Mouse (Mus musculus): ENCODE results near the gene Angptl6. TPM values are rescaled to one million over a fixed set of nuclear protein-coding genes. Genes with fewer than 3 reads are reported as not detected.
A peak's percentile ranks its signal among the peaks of the same experiment; 100 is the strongest.

Gene Angptl6
- polyA plus RNA-seq, 1 experiment from 2014 or later: 7.2 TPM

DNA sequence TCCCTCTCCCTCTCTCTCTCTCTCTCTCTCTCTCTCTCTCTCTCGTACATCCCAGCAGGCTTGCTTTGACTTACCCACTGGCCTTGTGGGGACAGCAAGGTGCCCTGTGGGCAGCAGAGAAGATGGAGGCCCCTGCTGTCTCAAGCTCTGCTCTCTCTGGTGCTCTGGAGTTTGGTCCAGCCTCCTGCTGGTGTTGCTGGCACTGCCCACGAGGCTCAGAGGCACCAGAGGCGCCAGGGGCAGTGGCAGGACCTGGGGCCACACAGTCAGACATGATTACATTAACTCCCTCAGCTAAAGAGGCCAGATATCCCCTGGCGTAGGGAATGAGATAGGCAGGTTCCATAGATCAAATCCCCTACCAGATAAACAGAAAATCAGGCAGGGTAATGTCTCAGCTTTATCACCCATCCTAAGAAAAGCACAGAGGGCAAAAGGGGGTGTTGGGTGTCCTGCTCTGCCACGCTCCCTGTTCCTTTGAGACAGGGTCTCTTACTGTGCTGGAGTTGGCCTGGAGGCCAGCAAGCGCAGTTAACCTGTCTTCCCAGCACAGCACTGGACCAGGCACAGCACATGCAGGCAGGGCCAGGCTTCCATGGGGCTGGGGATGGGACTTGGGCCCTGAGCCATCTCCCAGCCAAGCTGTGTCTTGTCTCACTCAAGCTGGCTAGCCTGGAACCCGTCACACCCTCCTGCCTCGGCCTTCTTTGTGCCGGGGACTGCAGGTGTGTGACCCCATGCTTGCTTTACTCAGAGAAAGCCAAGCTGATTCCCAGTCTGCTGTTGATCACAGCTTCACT, 3.0 kb downstream of the Angptl6 start:
- H3K4me3 ChIP-seq (ENCODE audit: low read depth, low read length): no peak overlapping the region
- ATAC-seq (ENCODE audit: insufficient number of reproducible peaks, insufficient read depth, low FRiP score, low read depth): no peak
- H3K9ac ChIP-seq (replicated peaks; ENCODE audit: low read depth, low read length): no peak overlapping the region
- H3K4me2 ChIP-seq (replicated peaks; ENCODE audit: low read depth, low read length): no peak overlapping the region
- 64% methylated on average over 8 of the region's 9 CpGs for WGBS
- H3K27me3 ChIP-seq (ENCODE audit: control insufficient read depth, insufficient read depth, low read length): no peaks in the 10 kb centered on the region
- 0 out of 2 replicates have a peak, but pooled peaks cover 3% of the 10 kb centered on the region for H3K36me3 ChIP-seq (ENCODE audit: control insufficient read depth, insufficient read depth, low read length)
- peaks cover 10% of the 10 kb centered on the region; the same call in 1 of the 2 replicates for H3K4me1 ChIP-seq (ENCODE audit: control insufficient read depth, insufficient read depth, low read length)
- H3K27ac ChIP-seq (ENCODE audit: low read length): no peak overlapping the region
- no peaks in the 10 kb centered on the region for H3K9me3 ChIP-seq (ENCODE audit: control insufficient read depth, low read depth, low read length)

DNA sequence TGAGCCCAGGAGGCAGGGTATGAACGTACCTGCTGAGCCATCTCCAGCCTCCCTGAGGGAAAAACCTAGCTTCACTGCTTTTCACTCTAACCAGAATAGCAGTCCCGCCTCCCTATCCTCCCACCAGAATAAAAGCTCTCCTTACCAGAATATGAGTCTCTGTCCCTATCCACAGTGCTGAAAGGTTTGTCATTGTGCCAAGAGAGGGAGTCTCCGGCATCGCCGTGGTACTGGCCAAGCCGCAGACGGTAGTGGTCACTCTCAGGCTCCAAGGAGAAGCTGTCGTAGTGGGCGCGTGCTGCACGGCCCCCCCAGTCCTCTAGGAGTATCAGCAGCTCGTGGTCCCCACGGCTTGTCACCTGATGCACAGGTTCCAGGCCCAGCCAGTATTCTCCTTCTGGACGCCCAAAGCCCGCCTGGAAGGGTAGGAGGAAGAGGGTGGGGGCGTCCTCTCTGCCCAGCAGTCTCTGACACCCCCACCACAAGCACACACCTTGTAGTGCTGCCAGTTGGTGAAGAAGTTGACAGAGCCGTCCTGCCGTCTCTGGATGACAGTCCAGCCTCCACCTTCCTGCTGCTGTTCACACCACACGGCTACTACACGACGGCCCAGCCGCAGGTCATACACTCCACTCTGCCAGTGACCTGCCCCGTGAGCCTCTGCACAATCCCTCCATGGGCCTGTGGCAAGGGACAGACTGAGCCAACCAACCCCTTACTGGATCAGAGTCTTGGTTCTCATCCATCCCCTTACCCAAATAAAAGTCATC, 4.3 kb downstream of the Angptl6 start:
- Histone ChIP-seq H3K27ac (ENCODE audit: low read length) (no peak overlapping the region), H3K4me3 (ENCODE audit: low read depth, low read length) (no peak overlapping the region), H3K9ac (replicated peaks; ENCODE audit: low read depth, low read length) (no peak overlapping the region), H3K9me3 (ENCODE audit: control insufficient read depth, low read depth, low read length) (no peaks in the 10 kb centered on the region), H3K36me3 (ENCODE audit: control insufficient read depth, insufficient read depth, low read length) (0 out of 2 replicates have a peak, but pooled peaks cover 3% of the 10 kb centered on the region), H3K27me3 (ENCODE audit: control insufficient read depth, insufficient read depth, low read length) (no peaks in the 10 kb centered on the region), H3K4me2 (replicated peaks; ENCODE audit: low read depth, low read length) (no peak overlapping the region), H3K4me1 (ENCODE audit: control insufficient read depth, insufficient read depth, low read length) (peaks cover 10% of the 10 kb centered on the region; the same call in 1 of the 2 replicates)
- 64% methylated on average over 23 of the region's 23 CpGs for WGBS
- ATAC-seq (ENCODE audit: insufficient number of reproducible peaks, insufficient read depth, low FRiP score, low read depth): no peak

- no peak overlapping the region for H3K9ac ChIP-seq (replicated peaks; ENCODE audit: low read depth, low read length)
- H3K4me3 ChIP-seq (ENCODE audit: low read depth, low read length): no peak overlapping the region
- no peaks in the 10 kb centered on the region for H3K9me3 ChIP-seq (ENCODE audit: control insufficient read depth, low read depth, low read length)
- H3K27ac ChIP-seq (ENCODE audit: low read length): no peak overlapping the region
- WGBS: 83% methylated on average over 12 of the region's 12 CpGs
- H3K27me3 ChIP-seq (ENCODE audit: control insufficient read depth, insufficient read depth, low read length): peaks cover 8% of the 10 kb centered on the region; the same call in 1 of the 2 replicates
- no peak overlapping the region for H3K4me2 ChIP-seq (replicated peaks; ENCODE audit: low read depth, low read length)
- 0 out of 2 replicates have a peak, but pooled peaks cover 3% of the 10 kb centered on the region for H3K36me3 ChIP-seq (ENCODE audit: control insufficient read depth, insufficient read depth, low read length)
- ATAC-seq (ENCODE audit: insufficient number of reproducible peaks, insufficient read depth, low FRiP score, low read depth): no peak
- 0 out of 2 replicates have a peak, but pooled peaks cover 4% of the 10 kb centered on the region for H3K4me1 ChIP-seq (ENCODE audit: control insufficient read depth, insufficient read depth, low read length)
Observed at GRCm38 (mm10) chr9:20873521-20873920, 6.0 kb downstream of the Angptl6 start.

DNA sequence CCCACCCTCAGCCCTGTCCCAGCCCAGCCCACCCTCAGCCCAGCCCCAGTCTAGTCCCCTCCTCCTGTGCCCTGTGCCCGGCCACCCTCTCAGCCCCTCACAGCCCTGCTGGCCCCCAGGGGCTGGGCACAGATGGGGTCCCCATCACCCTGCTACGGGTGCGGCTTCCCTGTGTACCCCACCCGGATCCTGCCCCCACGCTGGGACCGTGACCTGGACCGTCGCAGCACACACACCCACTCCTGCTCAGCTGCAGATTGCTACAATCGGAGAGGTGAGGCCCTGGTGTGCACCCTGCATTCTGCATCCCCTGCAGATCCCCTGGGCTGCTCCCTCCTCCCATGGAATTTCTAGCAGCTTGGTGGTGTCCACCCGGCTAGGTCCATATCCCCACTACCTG, 6.5 kb downstream of the Angptl6 start:
- no peaks in the 10 kb centered on the region for H3K9me3 ChIP-seq (ENCODE audit: control insufficient read depth, low read depth, low read length)
- H3K4me3 ChIP-seq (ENCODE audit: low read depth, low read length): no peak overlapping the region
- no peak for ATAC-seq (ENCODE audit: insufficient number of reproducible peaks, insufficient read depth, low FRiP score, low read depth)
- 88% methylated on average over 10 of the region's 10 CpGs for WGBS
- no peak overlapping the region for H3K9ac ChIP-seq (replicated peaks; ENCODE audit: low read depth, low read length)
- H3K27ac ChIP-seq (ENCODE audit: low read length): no peak overlapping the region
- H3K27me3 ChIP-seq (ENCODE audit: control insufficient read depth, insufficient read depth, low read length): peaks cover 11% of the 10 kb centered on the region; the same call in 1 of the 2 replicates
- no peak overlapping the region for H3K4me2 ChIP-seq (replicated peaks; ENCODE audit: low read depth, low read length)
- H3K4me1 ChIP-seq (ENCODE audit: control insufficient read depth, insufficient read depth, low read length): 0 out of 2 replicates have a peak, but pooled peaks cover 4% of the 10 kb centered on the region
- H3K36me3 ChIP-seq (ENCODE audit: control insufficient read depth, insufficient read depth, low read length): 0 out of 2 replicates have a peak, but pooled peaks cover 3% of the 10 kb centered on the region

GRCm38 (mm10) chr9:20870211-20871173, 9.0 kb downstream of the Angptl6 start:
- no peak overlapping the region for H3K9ac ChIP-seq (replicated peaks; ENCODE audit: low read depth, low read length)
- H3K36me3 ChIP-seq (ENCODE audit: control insufficient read depth, insufficient read depth, low read length): 0 out of 2 replicates have a peak, but pooled peaks cover 3% of the 10 kb centered on the region
- H3K27me3 ChIP-seq (ENCODE audit: control insufficient read depth, insufficient read depth, low read length): peaks cover 13% of the 10 kb centered on the region; the same call in 1 of the 2 replicates
- WGBS: 78% methylated on average over 12 of the region's 12 CpGs
- no peak for ATAC-seq (ENCODE audit: insufficient number of reproducible peaks, insufficient read depth, low FRiP score, low read depth)
- no peak overlapping the region for H3K27ac ChIP-seq (ENCODE audit: low read length)
- H3K9me3 ChIP-seq (ENCODE audit: control insufficient read depth, low read depth, low read length): no peaks in the 10 kb centered on the region
- no peaks in the 10 kb centered on the region for H3K4me1 ChIP-seq (ENCODE audit: control insufficient read depth, insufficient read depth, low read length)
- H3K4me3 ChIP-seq (ENCODE audit: low read depth, low read length): no peak overlapping the region
- H3K4me2 ChIP-seq (replicated peaks; ENCODE audit: low read depth, low read length): no peak overlapping the region

DNA sequence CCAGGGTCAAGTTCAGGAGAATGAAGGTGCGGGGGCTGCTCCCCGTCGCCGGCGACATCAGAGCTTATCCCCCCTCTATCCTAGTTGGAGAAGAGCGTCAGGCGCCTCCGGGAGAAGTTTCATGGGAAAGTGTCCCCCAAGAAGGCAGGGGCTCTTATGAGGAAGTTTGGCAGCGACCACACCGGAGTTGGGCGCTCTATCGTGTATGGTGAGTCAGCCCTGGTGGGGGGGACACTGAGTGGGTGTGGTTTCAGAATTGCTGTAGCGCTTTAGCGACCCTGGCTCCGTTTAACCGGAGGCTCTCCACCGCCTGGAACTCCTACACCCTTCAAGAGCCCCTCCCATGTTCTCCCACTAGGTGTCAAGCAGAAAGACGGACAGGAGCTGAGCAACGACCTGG, 10.3 kb downstream of the Angptl6 start:
- no peak for ATAC-seq (ENCODE audit: insufficient number of reproducible peaks, insufficient read depth, low FRiP score, low read depth)
- H3K4me2 ChIP-seq (replicated peaks; ENCODE audit: low read depth, low read length): peak overlapping the region; percentile 72
- no peak overlapping the region for H3K27ac ChIP-seq (ENCODE audit: low read length)
- no peaks in the 10 kb centered on the region for H3K36me3 ChIP-seq (ENCODE audit: control insufficient read depth, insufficient read depth, low read length)
- no peaks in the 10 kb centered on the region for H3K4me1 ChIP-seq (ENCODE audit: control insufficient read depth, insufficient read depth, low read length)
- 3% methylated on average over 19 of the region's 19 CpGs for WGBS
- H3K4me3 ChIP-seq (ENCODE audit: low read depth, low read length): peak overlapping the region; percentile 52
- no peaks in the 10 kb centered on the region for H3K9me3 ChIP-seq (ENCODE audit: control insufficient read depth, low read depth, low read length)
- H3K27me3 ChIP-seq (ENCODE audit: control insufficient read depth, insufficient read depth, low read length): peaks cover 13% of the 10 kb centered on the region; the same call in 1 of the 2 replicates
- H3K9ac ChIP-seq (replicated peaks; ENCODE audit: low read depth, low read length): peak overlapping the region; percentile 46; the same call in 1 of the 2 replicates

DNA sequence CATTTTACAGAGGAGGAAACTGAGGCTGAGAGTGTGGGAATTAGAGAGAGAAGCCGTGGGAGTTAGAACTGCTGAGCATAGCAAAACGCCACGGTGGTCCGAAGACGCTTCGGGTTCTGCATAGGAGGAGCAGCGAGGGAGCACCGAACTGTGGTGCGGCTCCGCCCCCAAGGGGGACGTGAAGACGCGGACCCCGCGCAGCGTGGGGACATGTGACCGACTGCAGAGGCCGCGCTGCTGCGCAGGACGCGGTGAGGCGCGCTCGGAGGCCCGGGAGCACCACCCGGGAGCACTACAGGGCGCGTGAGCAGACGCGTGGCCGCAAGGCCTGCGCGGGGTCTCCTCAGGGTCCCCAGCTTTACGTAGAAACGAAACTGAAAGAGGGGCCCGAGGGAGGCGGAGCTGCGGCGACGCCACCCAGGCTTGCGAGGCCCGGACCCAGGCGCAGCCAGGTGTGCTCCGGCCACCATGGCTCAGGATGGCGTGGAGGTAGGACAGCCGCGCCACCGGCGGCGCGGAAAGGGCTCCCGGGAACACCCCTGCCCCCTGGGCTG, 11.0 kb downstream of the Angptl6 start, which contains the start of gene A230050P20Rik:
Gene A230050P20Rik (plus strand): TSS at position 195 of the 554 bp plus-strand sequence.
- Histone ChIP-seq H3K4me3 (ENCODE audit: low read depth, low read length) (peak within 1 kb of the TSS; percentile 52), H3K9ac (replicated peaks; ENCODE audit: low read depth, low read length) (peak within 1 kb of the TSS; percentile 46; the same call in 1 of the 2 replicates), H3K4me2 (replicated peaks; ENCODE audit: low read depth, low read length) (peak within 1 kb of the TSS; percentile 72), H3K27ac (ENCODE audit: low read length) (no peak within 1 kb of the TSS), H3K27me3 (ENCODE audit: control insufficient read depth, insufficient read depth, low read length) (peaks cover 13% of the 10 kb centered on the region; the same call in 1 of the 2 replicates), H3K4me1 (ENCODE audit: control insufficient read depth, insufficient read depth, low read length) (no peaks in the 10 kb centered on the region), H3K9me3 (ENCODE audit: control insufficient read depth, low read depth, low read length) (no peaks in the 10 kb centered on the region), H3K36me3 (ENCODE audit: control insufficient read depth, insufficient read depth, low read length) (no peaks in the 10 kb centered on the region)
- ATAC-seq (ENCODE audit: insufficient number of reproducible peaks, insufficient read depth, low FRiP score, low read depth): peak; percentile 50; the same call in 1 of the 2 replicates
- WGBS: 7% methylated on average over 50 of the region's 53 CpGs

All from stomach, embryonic 14.5 days (tissue).